Mouse (Mus musculus): ENCODE data around the gene Aff1.
A peak's percentile ranks its signal among the peaks of the same experiment; 100 is the strongest.

The Aff1 gene

DNA sequence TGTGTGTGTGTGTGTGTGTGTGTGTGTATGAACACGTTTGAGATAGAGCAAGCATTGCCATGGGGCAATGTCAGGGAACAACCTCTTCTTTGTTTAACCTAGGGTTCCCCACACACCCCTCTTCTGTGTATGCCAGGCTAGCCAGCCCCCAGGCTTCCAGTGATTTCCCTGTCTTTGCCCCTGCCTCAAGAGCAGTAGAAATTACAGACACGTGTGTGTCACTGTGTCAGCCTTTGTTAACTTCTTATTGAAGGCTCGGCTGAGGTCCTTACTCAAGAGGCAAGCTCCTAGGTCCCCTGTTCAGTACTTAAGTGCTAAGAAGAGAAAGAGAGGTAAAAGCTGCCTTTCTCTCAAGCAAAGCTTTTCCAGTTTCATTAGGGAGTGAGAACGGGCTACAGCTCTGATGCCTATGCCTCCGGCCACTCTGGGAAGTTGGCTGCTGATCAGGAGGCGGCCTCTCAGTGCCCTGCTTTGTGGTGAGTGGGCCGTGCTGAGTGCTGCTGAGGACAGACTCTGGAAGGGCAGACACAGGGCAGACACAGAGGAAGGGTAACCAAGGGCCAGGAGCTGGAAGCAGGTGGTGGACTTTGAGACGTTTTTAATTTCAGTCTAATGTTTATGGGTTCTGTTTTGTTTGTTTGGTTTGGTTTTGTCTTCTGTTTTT lies 111.9 kb downstream of the Aff1 start:
- peak; percentile 71 for DNase-seq (ENCODE audit: low spot score)

DNA sequence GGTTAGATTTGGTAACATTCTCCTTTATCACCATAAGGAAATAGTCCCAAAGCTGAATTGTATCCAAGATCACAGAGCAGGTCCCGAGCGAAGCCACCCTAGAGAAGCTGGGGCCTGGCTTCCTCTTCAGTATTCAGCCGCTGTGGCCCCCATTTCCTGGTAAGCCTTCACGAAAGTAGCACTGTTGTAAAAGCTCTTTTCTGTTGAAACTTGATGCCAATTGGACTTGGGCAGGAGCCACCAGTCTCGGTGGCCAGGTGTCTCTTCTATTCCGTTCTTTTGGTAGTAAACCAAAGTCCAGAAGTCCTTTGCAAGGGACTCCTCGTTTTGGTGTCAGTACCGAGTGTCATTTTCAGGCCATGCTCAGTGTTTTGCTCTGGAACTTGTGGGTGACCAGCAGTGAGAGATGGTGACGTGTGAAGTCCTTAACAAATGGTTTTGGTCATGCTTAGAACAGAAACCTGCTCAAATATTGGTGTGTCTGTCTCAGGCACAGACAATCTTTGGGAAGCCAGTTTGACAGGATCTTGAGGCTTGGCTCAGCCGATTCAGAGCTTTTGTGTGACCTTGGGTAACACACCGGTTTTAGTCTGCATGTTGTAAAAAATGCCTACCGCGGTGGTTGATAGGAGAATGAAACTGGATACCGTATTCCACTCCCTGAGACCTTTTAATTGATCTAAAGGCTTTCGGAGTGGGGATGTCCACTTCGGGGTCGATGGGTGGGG lies 114.8 kb downstream of the Aff1 start:
- DNase-seq (ENCODE audit: low spot score): no peak

DNA sequence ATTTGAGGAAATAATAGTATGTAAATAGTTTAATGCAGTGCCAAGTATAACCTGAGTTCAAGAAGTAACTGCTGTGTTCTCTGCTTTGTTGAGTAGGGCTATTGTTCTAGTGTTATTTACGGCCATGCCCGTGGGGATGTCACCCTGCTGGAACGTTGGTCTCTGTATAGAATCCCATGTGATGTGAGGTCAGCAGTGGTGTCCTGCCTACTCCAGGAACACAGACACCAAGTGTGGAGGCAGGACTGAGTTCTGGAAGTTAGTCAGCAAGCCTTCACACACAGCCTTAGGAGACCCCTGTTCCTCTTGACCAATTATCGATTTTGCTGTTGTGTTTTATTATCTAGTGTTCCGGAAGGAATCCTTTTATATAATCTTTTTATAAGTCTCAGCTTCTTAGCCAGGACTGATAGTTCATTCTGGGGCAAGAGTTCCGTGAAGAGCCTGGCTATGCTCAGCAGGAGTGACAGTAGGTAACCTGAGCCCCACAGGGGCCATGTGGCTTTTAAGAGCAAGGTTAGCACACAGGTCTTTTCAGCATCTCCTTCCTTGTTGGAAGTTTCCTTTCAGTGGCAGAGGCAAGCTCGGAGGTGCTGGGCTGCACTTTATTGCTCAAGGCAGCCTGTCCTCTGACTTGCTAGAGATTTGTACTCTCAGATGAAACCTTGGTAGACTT lies 115.6 kb downstream of the Aff1 start:
- DNase-seq (ENCODE audit: low spot score): no peak

DNA sequence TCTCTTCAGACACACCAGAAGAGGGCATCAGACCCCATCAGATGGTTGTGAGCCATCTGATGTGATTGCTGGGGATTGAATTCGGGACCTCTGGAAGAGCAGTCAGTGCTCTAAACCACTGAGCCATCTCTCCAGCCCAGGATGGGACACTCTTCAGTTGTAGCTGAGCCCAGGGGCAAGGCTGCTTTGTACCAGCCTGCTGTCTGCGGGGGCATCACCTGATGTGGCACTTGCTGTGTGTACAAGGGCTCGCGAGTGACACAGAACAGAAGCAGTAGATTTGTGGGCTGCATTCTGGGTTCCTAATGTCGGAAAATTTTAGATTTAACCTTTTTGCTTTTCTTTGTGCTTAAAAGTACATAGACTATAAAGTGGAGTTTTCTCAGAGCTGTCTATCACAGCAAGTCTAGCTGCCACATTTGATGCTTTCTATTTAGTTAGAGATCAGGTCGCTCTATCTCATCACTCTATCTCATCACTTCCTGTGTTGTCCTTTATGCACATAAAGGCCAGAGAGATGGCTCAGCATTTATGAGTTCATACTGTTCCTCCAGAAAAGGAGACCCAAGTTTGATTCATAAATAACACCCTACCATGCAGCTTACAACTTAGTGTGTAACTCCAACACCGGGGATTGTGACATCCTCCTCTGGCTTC lies 117.6 kb downstream of the Aff1 start:
- no peak for DNase-seq (ENCODE audit: low spot score)

DNA sequence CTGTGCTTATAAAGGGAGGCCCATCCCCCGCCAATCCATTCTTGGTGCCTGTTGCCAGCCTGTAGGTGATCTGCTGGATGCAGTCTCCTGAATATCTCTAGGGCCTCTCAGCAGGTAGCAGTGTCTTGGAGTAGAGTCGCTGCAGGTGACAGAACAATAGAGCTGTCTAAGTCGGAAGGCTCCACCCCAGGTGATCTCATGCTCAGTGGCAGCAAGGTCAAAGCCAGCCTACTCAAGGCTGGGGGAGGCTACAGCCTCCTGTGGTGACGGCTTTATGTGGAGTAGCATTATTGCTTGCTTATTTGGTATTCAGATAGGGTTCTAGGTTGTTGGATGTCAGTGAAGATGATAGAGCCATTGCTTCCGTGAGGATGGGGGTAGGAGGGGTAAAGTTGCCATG lies 121.1 kb downstream of the Aff1 start:
- DNase-seq (ENCODE audit: low spot score): no peak

DNA sequence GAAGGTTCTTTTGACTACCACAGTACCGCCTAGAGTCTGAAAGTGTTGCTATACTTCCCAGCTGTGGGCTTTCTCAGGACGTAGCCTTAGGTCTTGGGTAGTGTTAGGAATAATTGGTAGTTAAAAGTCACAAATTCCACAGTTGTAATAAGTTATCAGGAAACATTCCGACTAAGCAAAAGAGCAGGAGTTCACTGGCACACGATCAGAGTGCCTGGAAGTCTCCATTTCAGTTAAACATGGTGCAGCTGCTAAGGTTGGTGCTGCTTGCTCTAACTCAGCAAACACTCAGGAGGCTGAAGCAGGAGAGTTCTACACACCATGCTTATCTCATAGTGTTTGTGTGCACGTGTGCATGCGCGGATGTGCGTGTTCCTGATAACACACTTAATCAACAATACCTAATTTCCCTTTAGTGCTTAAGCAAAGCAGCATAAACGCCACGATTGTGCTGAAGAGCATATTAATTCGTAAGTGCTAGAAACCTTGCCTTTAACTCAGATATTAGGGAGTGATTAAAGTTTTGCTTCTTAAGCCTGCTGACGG lies 121.9 kb downstream of the Aff1 start:
- no peak for DNase-seq (ENCODE audit: low spot score)

DNA sequence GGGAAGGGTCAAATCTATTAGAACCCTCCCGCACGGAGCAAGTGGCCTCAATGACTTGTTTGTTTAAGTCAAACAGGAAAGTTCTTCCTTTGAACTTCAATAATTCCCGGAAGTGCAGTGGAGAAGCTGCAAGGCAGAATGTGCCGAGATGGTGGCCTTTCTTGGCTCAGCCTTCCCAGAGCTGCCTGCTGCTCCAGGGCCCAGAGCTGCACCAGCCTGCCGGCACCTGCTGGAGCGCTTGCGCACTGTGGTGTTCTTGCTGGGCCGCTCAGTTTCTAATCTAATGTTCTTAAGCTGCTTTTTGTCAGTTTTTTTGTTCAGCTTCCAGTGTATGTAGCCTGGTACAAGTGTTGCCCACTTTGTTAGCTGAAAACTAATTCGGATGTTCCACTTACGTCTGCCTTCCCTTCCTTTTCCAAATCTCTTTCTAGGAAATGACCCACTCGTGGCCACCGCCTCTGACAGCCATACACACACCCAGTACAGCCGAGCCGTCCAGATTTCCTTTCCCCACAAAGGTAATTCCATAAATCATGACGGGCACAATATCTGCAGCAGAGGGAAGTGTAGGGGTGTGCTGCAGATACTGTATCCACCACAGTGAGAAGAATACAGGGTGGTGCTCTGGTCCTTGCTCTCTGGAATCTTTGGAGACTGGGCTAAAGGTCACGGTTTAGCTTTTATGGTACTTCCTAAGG lies 122.5 kb downstream of the Aff1 start:
- peak; percentile 74 for DNase-seq (ENCODE audit: low spot score)

DNA sequence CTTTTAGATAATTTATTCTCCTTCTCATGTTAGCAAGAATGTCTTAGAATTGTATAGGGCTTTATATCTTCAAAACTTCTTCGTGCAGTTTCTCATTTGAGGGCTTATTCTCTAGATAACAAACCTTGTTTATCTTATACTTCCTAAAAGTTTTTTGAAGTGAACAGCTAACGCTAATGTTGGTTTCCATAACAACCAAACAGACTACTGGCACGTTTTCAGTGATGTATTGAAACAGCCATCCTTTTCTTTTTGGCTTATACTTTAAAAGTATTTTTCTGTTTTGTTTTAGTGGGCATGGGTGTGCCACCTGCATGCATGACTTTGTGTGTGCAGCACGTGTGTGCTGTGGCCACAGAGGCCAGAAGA lies 123.1 kb downstream of the Aff1 start:
- no peak for DNase-seq (ENCODE audit: low spot score)

DNA sequence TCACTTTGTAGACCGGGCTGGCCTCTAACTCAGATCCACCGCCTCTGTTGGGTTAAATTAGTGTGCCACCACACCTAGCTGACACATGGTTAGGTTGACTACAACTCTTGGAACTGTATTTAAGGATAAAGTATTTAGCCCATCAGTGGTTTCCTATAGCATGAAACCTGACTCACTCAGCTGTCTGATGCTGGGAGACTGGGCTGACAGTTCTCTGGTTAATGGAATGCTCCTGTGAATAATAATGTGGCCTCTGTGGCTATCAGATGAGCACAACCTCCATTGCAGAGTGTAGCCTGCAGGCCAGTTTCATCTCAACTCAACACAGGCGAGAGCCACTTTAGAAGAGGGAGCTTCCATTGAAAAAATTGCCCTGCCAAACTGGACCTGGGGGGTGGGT lies 124.5 kb downstream of the Aff1 start:
- no peak for DNase-seq (ENCODE audit: low spot score)

DNA sequence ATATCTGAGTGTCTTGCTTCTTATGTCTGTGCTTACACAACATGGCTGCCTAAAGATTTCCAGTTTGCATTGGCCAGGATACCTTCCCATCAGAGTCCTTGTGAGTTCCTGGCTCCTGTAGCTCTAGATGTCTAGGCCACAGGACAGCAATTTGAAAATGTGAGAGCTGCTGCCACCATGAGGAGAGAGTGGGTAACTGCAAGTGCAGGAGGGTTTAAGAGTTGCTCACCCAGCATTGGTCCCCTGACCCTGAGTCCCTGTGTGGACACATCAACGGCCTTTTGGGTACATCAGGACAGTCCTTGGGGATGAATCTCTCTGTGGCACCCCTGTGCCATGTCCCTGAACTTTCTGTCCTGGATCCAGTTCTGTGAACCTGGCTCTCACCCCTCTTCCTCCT lies 125.6 kb downstream of the Aff1 start:
- DNase-seq (ENCODE audit: low spot score): peak; percentile 87

DNA sequence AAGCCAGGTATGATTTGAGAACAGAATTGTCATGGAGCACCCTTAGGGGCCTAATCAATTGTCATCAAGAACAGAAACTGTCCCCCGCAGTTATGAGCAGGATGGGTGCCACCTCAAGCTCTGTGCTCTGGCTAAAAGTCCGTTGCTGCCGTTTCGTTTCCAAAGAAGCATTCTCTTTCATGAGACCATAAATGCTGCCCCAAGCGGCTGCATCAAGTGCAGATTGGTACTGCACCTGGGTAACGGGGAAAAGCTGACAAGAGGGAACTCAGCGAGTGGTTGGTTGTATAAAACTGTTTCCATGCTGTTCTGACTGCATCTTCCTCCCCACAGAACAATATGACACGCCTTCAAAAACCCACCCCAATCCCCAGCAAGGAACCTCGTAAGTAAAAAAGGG lies 126.4 kb downstream of the Aff1 start:
- DNase-seq (ENCODE audit: low spot score): no peak

DNA sequence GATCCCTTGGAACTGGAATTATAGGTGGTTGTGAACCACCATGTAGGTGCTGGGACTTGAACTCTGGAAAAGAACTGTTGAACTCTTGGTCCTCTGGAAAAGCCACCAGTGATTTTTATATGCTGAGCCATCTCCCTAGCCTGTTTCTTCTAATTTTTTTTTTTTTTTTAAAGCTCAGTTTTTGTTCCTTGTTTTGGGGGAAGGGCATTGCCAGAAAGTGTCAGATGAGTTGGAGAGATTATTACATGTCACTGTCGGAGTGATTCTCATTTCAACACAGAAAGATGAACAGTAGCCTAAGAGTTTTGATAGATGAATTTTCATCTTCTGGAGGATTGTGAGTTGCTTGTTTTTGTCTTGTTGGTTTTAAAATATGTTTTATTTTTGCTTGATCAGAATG lies 127.5 kb downstream of the Aff1 start:
- DNase-seq (ENCODE audit: low spot score): no peak

DNA sequence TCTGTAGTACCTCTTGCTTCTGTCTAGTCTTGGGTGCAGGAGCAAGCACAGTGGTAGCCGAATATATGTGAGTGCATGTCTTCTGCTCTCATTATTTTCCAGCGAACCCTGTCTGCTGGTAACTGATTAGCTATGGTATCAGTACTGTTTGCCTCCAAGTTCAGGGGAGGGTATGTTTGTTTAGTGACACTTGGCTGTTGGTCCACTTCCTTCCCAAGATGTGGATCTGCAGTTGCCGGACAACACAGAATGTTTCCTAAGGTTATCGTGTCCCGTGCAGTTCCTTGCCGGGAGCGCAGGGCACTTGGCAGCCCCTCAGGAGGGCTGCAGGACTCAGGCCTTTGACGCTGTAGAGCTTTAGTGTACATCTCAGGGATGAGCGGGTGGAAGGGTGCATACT lies 128.9 kb downstream of the Aff1 start:
- peak; percentile 74 for DNase-seq (ENCODE audit: low spot score)

DNA sequence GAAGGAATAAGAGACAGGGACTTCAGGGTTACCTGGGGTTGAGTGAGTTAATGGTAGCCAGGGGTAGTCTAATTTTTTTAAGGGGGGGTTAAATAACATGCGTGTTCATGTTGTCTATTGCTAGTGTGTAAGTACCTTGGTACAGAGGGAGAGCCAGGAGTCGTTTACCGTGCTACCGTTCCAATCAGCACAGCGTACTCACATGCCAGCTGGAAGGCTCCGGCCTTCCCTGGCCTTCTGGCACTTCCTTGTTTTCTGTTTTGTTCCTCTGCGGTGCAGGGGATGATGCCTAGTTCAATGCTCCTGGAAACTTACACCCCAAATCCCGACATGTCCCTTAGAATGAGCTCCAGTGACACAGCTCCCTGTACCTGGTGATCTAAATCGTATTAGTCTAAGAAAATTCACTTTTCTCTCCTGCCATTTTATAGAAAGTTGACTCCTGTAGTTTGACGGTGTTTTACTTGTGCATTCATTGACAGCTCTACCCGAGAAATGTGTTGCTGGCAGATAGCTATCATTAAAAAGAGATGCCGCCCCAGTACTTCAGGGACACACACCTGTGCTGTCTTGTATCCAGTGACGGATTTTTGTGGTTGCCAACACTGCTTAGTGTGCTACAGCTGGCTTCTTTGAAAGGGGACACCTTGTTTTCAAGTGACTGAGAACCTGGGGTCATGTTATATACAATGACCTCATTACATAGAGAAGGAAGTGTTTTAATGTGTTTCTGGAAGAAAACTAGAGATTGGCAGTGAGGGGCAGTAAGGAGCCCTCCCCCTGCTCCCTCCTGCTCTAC lies 129.5 kb downstream of the Aff1 start:
- no peak for DNase-seq (ENCODE audit: low spot score)

DNA sequence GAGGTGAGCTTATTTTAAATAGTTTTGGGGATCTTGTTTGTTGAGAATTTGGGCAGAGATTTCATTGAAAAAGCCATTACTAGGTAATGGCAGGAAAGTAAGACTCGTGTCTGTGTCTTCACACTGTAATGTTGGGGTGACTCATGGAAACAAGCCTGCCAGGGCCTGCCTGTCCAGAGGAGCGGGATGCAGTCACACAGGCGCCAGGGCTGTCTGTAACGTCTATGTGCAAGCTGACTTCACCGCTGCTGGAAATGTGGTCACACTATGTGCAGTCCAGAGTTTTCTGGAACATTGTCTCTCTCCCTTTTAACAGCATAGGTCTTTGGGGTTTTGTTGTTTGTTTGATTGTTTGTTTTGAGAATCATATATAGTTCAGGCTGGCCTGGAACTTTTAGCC lies 130.8 kb downstream of the Aff1 start:
- DNase-seq (ENCODE audit: low spot score): no peak

DNA sequence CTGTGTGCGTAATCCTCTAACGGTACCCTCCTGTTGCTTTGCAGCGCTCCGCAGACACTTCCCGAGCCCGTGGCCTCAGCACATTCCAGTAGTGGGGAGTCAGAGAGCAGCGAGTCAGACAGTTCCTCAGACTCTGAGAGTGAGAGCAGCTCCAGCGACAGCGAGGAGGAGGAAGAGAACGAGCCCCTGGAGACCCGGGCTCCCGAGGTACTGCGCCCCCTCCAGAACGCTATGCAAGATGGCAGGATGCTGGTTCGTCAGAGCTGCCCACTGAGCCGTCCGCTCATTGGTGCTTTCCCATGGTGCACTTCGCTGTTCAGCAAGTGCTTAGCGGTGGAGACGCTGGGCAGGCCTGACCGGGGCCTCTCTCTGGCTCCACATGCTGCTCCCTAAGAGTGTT lies 136.1 kb downstream of the Aff1 start:
- DNase-seq (ENCODE audit: low spot score): no peak

DNA sequence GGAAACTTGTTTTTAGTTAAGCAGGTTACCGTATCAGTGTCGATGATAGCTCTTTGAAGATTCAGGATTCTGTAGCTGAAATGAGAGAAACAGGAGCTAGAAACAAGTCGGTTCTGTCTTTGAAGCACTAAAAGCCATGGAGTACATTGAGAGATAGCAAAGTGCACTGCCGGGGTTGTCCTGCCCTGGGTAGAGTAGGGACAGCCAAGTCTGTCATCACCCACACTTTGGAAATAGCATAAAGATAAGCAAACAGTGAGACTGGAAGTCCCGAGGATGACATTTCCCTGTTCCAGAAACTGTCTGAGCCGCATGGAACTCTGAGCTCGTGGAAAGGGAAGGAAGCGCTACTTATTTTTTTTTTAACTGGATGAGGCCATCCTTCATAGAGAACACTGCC lies 136.6 kb downstream of the Aff1 start:
- DNase-seq (ENCODE audit: low spot score): no peak

DNA sequence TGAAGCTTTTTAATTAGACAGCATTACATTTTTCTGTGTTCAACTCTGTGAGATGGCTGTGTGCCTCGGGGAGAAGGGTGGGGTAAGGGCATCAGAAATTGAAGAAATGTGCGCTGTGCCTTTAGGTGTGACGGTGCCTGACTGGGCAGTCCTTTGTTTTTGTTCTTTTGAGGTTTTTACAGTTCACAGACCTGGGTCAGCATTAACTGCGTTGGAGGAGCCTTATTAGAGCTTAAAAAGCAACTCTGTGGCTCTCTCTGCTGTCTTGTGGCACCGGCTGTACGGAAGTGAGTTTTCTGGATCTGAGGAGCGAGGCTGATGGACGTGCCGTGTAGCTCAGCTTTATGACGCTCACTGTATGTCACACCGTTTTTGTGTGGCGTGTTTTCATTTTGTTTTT lies 137.0 kb downstream of the Aff1 start:
- no peak for DNase-seq (ENCODE audit: low spot score)

DNA sequence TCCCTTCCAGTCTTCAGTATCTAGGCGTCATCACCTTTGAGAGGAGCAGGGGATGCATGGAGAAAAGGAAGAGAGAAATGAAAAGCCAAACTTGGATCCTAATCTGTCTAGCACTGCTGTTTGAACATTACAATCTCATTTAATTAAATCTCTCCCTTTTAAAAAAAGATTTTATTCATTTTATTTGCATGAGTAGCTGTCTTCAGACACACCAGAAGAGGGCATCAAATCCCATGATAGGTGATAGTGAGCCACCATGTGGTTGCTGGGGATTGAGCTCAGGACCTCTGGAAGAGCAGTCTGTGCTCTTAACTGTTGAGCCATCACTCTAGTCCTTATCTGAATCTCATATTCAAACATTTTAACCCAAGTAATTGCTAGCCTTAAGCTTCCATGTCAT lies 138.7 kb downstream of the Aff1 start:
- no peak for DNase-seq (ENCODE audit: low spot score)

DNA sequence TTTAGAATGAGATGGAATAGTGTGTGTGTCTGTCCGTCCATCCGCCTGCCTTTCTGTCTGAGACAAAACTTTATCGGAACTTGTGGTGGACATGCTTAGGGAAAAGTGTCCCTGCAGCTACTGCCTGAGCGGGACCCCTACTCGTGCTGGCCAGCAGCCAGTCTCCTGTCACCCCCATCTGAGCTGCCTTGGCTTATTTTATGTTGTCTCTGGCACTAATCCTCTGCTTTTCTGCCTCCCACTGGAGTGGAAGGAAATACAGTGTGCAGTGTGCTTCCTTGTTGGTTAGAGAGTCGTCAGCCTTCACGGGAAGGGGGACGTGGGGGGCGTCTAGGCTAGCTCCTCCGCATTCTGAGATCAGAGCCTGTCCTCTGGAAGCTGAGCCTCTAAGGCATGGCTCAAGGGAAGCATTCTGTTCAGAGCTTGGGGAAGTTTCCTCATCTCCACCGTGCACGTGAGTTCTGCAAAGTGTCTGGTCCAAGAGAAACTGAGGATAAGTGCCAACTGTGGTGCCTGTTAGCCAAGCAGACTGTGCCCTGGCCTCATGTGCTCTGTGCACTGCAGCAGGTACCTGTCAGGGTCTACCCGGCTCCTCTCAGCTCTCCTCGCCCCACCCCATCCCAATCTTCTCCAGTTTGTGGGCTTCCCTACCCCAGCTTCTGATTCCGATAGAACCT lies 143.4 kb downstream of the Aff1 start:
- no peak for DNase-seq (ENCODE audit: low spot score)
